Mouse (Mus musculus) hindbrain, embryonic 12.5 days (tissue): Measurements from ENCODE around the gene Lgr6. TPM values are rescaled to one million over a fixed set of nuclear protein-coding genes. Genes with fewer than 3 reads are reported as not detected.

ENCODE experiments used
- ATAC-seq: fragments of 200-750 bp; cut with Nextera tagmentation; 2 replicates; pipeline ENCODE4 v1.8.0; 2017; ENCODE audit warnings: moderate TSS enrichment; ENCODE audit not compliant: low FRiP score
- H3K27ac ChIP-seq: fragments of 300-500 bp; sonication (generic); 2 replicates; pipeline ENCODE4 v1.5.1; 2016; ENCODE audit warnings: mild to moderate bottlenecking
- H3K27me3 ChIP-seq: fragments of 300-500 bp; sonication (generic); 2 replicates; pipeline ENCODE4 v1.6.1; 2016; ENCODE audit warnings: mild to moderate bottlenecking
- H3K36me3 ChIP-seq: fragments of 300-500 bp; sonication (generic); 2 replicates; pipeline ENCODE4 v1.6.1; 2016; ENCODE audit warnings: mild to moderate bottlenecking
- H3K4me1 ChIP-seq: fragments of 300-500 bp; sonication (generic); 2 replicates; pipeline ENCODE4 v1.6.1; 2016
- H3K4me2 ChIP-seq: fragments of 300-500 bp; sonication (generic); replicated peaks from 2 replicates; pipeline ENCODE4 v1.6.1; 2016; ENCODE audit warnings: mild to moderate bottlenecking
- H3K4me3 ChIP-seq: fragments of 300-500 bp; sonication (generic); 2 replicates; pipeline ENCODE4 v1.5.1; 2016; ENCODE audit warnings: mild to moderate bottlenecking
- H3K9ac ChIP-seq: fragments of 300-500 bp; sonication (generic); 2 replicates; pipeline ENCODE4 v1.6.1; 2016; ENCODE audit warnings: mild to moderate bottlenecking, moderate library complexity
- H3K9me3 ChIP-seq: fragments of 300-500 bp; sonication (generic); replicated peaks from 2 replicates; pipeline ENCODE4 v1.6.1; 2016; ENCODE audit warnings: mild to moderate bottlenecking
- WGBS: fragments of 180-500 bp; shearing (Covaris S2); methylation state at CpG from one replicate; pipeline ENCODE4 v1.1.7; 2016; 5-methylcytosine and 5-hydroxymethylcytosine counted together
- polyA plus RNA-seq: library from polyadenylated mRNA; unstranded; fragments of >200 nt; fragmentation: Nextera tagmentation; extraction: Ambion mirVana; gene quantifications from 2 replicates; pipeline ENCODE4 v1.2.1, GENCODE M21; 2016

The Lgr6 gene
- polyA plus RNA-seq, 1 experiment from 2014 or later: 0.90 TPM

- peaks cover 13% of the 10 kb centered on the region for H3K4me1 ChIP-seq
- no peak overlapping the region for H3K27ac ChIP-seq
- 4% methylated on average over 11 of the region's 11 CpGs for WGBS
- peak overlapping the region; percentile 64 for H3K4me3 ChIP-seq
- peak overlapping the region; percentile 63 for H3K4me2 ChIP-seq
- H3K27me3 ChIP-seq: 0 out of 2 replicates have a peak, but pooled peaks cover 6% of the 10 kb centered on the region
- peak; percentile 71 for ATAC-seq
- H3K9me3 ChIP-seq: no peaks in the 10 kb centered on the region
- no peaks in the 10 kb centered on the region for H3K36me3 ChIP-seq
- H3K9ac ChIP-seq: peak overlapping the region; percentile 63
Measured at GRCm38 (mm10) chr1:134962821-134963220, 142.3 kb downstream of the Lgr6 start.

GRCm38 (mm10) chr1:134962053-134962803 lies 142.8 kb downstream of the Lgr6 start, which contains the start of gene Ube2t:
Gene Ube2t, plus strand, starts transcription at chr1:134962565.
- peaks cover 13% of the 10 kb centered on the region for H3K4me1 ChIP-seq
- H3K4me2 ChIP-seq: peak within 1 kb of the TSS; percentile 63
- H3K36me3 ChIP-seq: no peaks in the 10 kb centered on the region
- WGBS: 2% methylated on average over 50 of the region's 50 CpGs
- peak within 1 kb of the TSS; percentile 63 for H3K9ac ChIP-seq
- H3K9me3 ChIP-seq: no peaks in the 10 kb centered on the region
- no peak within 1 kb of the TSS for H3K27ac ChIP-seq
- peak within 1 kb of the TSS; percentile 64 for H3K4me3 ChIP-seq
- 0 out of 2 replicates have a peak, but pooled peaks cover 6% of the 10 kb centered on the region for H3K27me3 ChIP-seq
- peak; percentile 99 for ATAC-seq

- Histone ChIP-seq H3K27ac (no peak overlapping the region), H3K36me3 (no peaks in the 10 kb centered on the region), H3K9ac (no peak overlapping the region), H3K4me3 (no peak overlapping the region), H3K4me2 (no peak overlapping the region), H3K27me3 (0 out of 2 replicates have a peak, but pooled peaks cover 6% of the 10 kb centered on the region), H3K4me1 (peaks cover 13% of the 10 kb centered on the region), H3K9me3 (no peaks in the 10 kb centered on the region)
- WGBS: 63% methylated on average over 7 of the region's 7 CpGs
- ATAC-seq: no peak
Measured at GRCm38 (mm10) chr1:134960634-134961033, 144.4 kb downstream of the Lgr6 start.

- H3K9ac ChIP-seq: peak within 1 kb of the TSS; percentile 83
- WGBS: under 1% methylated on average over 36 of the region's 39 CpGs
- H3K4me3 ChIP-seq: peak within 1 kb of the TSS; percentile 81
- ATAC-seq: peak; percentile 99
- no peaks in the 10 kb centered on the region for H3K36me3 ChIP-seq
- H3K4me1 ChIP-seq: peaks cover 13% of the 10 kb centered on the region
- H3K4me2 ChIP-seq: peak within 1 kb of the TSS; percentile 84
- peak within 1 kb of the TSS; percentile 94 for H3K27ac ChIP-seq
- H3K27me3 ChIP-seq: no peaks in the 10 kb centered on the region
- no peaks in the 10 kb centered on the region for H3K9me3 ChIP-seq
Measured at GRCm38 (mm10) chr1:134955637-134956176, 149.4 kb downstream of the Lgr6 start, which contains the start of gene Ppp1r12b. Gene Ppp1r12b, minus strand, starts transcription at chr1:134955942.

GRCm38 (mm10) chr1:134955050-134955636 lies 149.9 kb downstream of the Lgr6 start:
- Histone ChIP-seq H3K4me2 (peak overlapping the region; percentile 84), H3K9ac (peak overlapping the region; percentile 83), H3K27ac (peak overlapping the region; percentile 94), H3K27me3 (no peaks in the 10 kb centered on the region), H3K36me3 (no peaks in the 10 kb centered on the region), H3K4me1 (peaks cover 13% of the 10 kb centered on the region), H3K9me3 (no peaks in the 10 kb centered on the region), H3K4me3 (peak overlapping the region; percentile 81)
- WGBS: 6% methylated on average over 16 of the region's 16 CpGs
- ATAC-seq: no peak; the same call in none of the 2 replicates

- no peaks in the 10 kb centered on the region for H3K27me3 ChIP-seq
- no peak overlapping the region for H3K9ac ChIP-seq
- H3K9me3 ChIP-seq: no peaks in the 10 kb centered on the region
- no peak overlapping the region for H3K27ac ChIP-seq
- H3K4me3 ChIP-seq: no peak overlapping the region
- H3K36me3 ChIP-seq: 0 out of 2 replicates have a peak, but pooled peaks cover 6% of the 10 kb centered on the region
- H3K4me2 ChIP-seq: no peak overlapping the region
- no peak for ATAC-seq
- peaks cover 9% of the 10 kb centered on the region for H3K4me1 ChIP-seq
- WGBS: 88% methylated on average over 3 of the region's 3 CpGs
Measured at GRCm38 (mm10) chr1:134949946-134950345, 155.1 kb downstream of the Lgr6 start.

GRCm38 (mm10) chr1:134947590-134947989 lies 157.5 kb downstream of the Lgr6 start:
- ATAC-seq: no peak
- Histone ChIP-seq H3K9me3 (no peaks in the 10 kb centered on the region), H3K9ac (no peak overlapping the region), H3K36me3 (0 out of 2 replicates have a peak, but pooled peaks cover 6% of the 10 kb centered on the region), H3K27ac (no peak overlapping the region), H3K27me3 (no peaks in the 10 kb centered on the region), H3K4me1 (no peaks in the 10 kb centered on the region), H3K4me3 (no peak overlapping the region), H3K4me2 (no peak overlapping the region)
- WGBS: 84% methylated on average over 7 of the region's 7 CpGs

GRCm38 (mm10) chr1:134942898-134943297 lies 162.2 kb downstream of the Lgr6 start:
- WGBS: 93% methylated on average over 2 of the region's 2 CpGs
- ATAC-seq: no peak
- Histone ChIP-seq H3K27ac (no peak overlapping the region), H3K9me3 (no peaks in the 10 kb centered on the region), H3K4me3 (no peak overlapping the region), H3K27me3 (no peaks in the 10 kb centered on the region), H3K4me1 (no peaks in the 10 kb centered on the region), H3K9ac (no peak overlapping the region), H3K36me3 (0 out of 2 replicates have a peak, but pooled peaks cover 2% of the 10 kb centered on the region), H3K4me2 (no peak overlapping the region)

- H3K9me3 ChIP-seq: no peaks in the 10 kb centered on the region
- no peak overlapping the region for H3K9ac ChIP-seq
- H3K4me1 ChIP-seq: no peaks in the 10 kb centered on the region
- H3K27me3 ChIP-seq: no peaks in the 10 kb centered on the region
- H3K4me2 ChIP-seq: no peak overlapping the region
- ATAC-seq: no peak
- no peaks in the 10 kb centered on the region for H3K36me3 ChIP-seq
- no peak overlapping the region for H3K4me3 ChIP-seq
- no peak overlapping the region for H3K27ac ChIP-seq
- WGBS: 82% methylated on average over 4 of the region's 4 CpGs
Measured at GRCm38 (mm10) chr1:134940863-134941262, 164.2 kb downstream of the Lgr6 start.

- Histone ChIP-seq H3K27ac (no peak overlapping the region), H3K9ac (no peak overlapping the region), H3K9me3 (no peaks in the 10 kb centered on the region), H3K4me1 (no peaks in the 10 kb centered on the region), H3K27me3 (no peaks in the 10 kb centered on the region), H3K4me3 (no peak overlapping the region), H3K36me3 (no peaks in the 10 kb centered on the region), H3K4me2 (no peak overlapping the region)
- no peak for ATAC-seq
- WGBS: 93% methylated on average over 1 of the region's 1 CpGs
Measured at GRCm38 (mm10) chr1:134938233-134938632, 166.8 kb downstream of the Lgr6 start.

GRCm38 (mm10) chr1:134936335-134936734 lies 168.7 kb downstream of the Lgr6 start:
- no peaks in the 10 kb centered on the region for H3K4me1 ChIP-seq
- H3K4me2 ChIP-seq: no peak overlapping the region
- H3K27ac ChIP-seq: no peak overlapping the region
- WGBS: 94% methylated on average over 6 of the region's 6 CpGs
- H3K36me3 ChIP-seq: no peaks in the 10 kb centered on the region
- ATAC-seq: no peak
- H3K9ac ChIP-seq: no peak overlapping the region
- no peak overlapping the region for H3K4me3 ChIP-seq
- H3K9me3 ChIP-seq: no peaks in the 10 kb centered on the region
- no peaks in the 10 kb centered on the region for H3K27me3 ChIP-seq
